Mouse (Mus musculus): ENCODE results near the gene Slc8a2. TPM values are rescaled to one million over a fixed set of nuclear protein-coding genes. Genes with fewer than 3 reads are reported as not detected.

Slc8a2 gene
- polyA plus RNA-seq, 1 experiment: 0.02 TPM

DNA sequence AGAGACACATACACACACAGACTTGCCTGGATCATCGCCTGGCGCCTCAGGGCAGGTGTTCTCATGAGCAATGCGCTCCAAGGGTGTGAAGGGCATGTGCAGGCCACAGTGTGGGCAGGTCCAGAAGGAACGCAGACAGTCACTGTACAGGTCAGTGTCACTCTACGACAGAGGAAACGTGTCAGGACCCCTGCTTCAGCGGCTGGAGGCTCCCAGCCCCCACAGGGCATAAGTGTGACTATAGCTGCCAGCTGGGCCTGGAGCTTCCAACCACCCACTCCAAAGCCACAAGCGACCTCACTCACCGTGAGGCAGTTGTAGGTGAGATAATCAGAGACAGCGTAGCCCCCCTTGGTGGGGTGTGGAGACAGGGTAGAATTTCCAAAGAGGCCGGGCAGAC, 68.9 kb downstream of the Slc8a2 start:
- Histone ChIP-seq H3ac (ENCODE audit: control insufficient read depth, insufficient read length, low read depth) (no peak overlapping the region), H3K4me3 (ENCODE audit: insufficient read depth, poor library complexity, severe bottlenecking) (no peak overlapping the region), H3K79me2 (ENCODE audit: control insufficient read depth, insufficient read depth) (no peaks in the 10 kb centered on the region), H3K36me3 (ENCODE audit: control insufficient read depth, insufficient read depth) (no peaks in the 10 kb centered on the region), H3K79me3 (ENCODE audit: low read depth) (no peaks in the 10 kb centered on the region), H3K27me3 (ENCODE audit: control insufficient read depth, insufficient read depth, insufficient read length) (no peaks in the 10 kb centered on the region)
- TF ChIP-seq USF1 (IDR thresholded peaks at IDR 0.05; ENCODE audit: low read depth) (no peak), MAX (IDR thresholded peaks at IDR 0.05) (no peak), CTCF (IDR thresholded peaks at IDR 0.05; ENCODE audit: control insufficient read depth, insufficient read depth, insufficient read length) (no peak), FOSL1 (IDR thresholded peaks at IDR 0.05; ENCODE audit: insufficient read depth, low read length, poor library complexity, severe bottlenecking) (no peak), MYOD1 (IDR thresholded peaks at IDR 0.05; ENCODE audit: control insufficient read depth, insufficient read length, low read depth) (no peak), CEBPB (IDR thresholded peaks at IDR 0.05; ENCODE audit: low read depth) (no peak), MYOG (IDR thresholded peaks at IDR 0.05; ENCODE audit: control insufficient read depth, extremely low read depth, insufficient read length) (no peak)

DNA sequence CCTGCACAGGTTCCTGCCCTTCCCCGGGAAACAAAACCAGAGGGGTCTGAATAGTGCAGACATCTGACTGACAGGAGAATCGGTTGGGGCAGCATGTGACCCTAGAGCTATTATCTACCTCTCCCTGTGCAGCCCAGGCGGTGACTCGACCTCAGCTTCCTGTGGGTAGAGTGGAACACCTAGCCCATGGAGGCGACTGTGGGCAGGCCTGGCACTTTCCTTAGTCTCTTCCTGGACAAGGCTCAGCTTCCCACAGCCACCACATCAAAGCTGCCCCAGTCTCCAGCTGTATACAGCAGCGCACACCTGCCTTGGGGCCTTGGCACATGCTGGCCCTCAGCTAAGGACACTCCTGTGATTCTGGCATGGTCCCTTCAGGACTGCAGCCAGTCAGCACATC, 71.5 kb downstream of the Slc8a2 start:
- TF ChIP-seq CEBPB (IDR thresholded peaks at IDR 0.05; ENCODE audit: low read depth): no peak
- TF ChIP-seq MYOG (IDR thresholded peaks at IDR 0.05; ENCODE audit: control insufficient read depth, extremely low read depth, insufficient read length): no peak
- TF ChIP-seq USF1 (IDR thresholded peaks at IDR 0.05; ENCODE audit: low read depth): no peak
- TF ChIP-seq MYOD1 (IDR thresholded peaks at IDR 0.05; ENCODE audit: control insufficient read depth, insufficient read length, low read depth): no peak
- TF ChIP-seq MAX (IDR thresholded peaks at IDR 0.05): no peak
- no peak for TF ChIP-seq FOSL1 (IDR thresholded peaks at IDR 0.05; ENCODE audit: insufficient read depth, low read length, poor library complexity, severe bottlenecking)
- no peak for TF ChIP-seq CTCF (IDR thresholded peaks at IDR 0.05; ENCODE audit: control insufficient read depth, insufficient read depth, insufficient read length)
- H3K27me3 ChIP-seq (ENCODE audit: control insufficient read depth, insufficient read depth, insufficient read length): no peaks in the 10 kb centered on the region
- no peak overlapping the region for H3K4me3 ChIP-seq (ENCODE audit: insufficient read depth, poor library complexity, severe bottlenecking)
- no peak overlapping the region for H3ac ChIP-seq (ENCODE audit: control insufficient read depth, insufficient read length, low read depth)
- no peaks in the 10 kb centered on the region for H3K36me3 ChIP-seq (ENCODE audit: control insufficient read depth, insufficient read depth)
- no peaks in the 10 kb centered on the region for H3K79me3 ChIP-seq (ENCODE audit: low read depth)
- H3K79me2 ChIP-seq (ENCODE audit: control insufficient read depth, insufficient read depth): no peaks in the 10 kb centered on the region

DNA sequence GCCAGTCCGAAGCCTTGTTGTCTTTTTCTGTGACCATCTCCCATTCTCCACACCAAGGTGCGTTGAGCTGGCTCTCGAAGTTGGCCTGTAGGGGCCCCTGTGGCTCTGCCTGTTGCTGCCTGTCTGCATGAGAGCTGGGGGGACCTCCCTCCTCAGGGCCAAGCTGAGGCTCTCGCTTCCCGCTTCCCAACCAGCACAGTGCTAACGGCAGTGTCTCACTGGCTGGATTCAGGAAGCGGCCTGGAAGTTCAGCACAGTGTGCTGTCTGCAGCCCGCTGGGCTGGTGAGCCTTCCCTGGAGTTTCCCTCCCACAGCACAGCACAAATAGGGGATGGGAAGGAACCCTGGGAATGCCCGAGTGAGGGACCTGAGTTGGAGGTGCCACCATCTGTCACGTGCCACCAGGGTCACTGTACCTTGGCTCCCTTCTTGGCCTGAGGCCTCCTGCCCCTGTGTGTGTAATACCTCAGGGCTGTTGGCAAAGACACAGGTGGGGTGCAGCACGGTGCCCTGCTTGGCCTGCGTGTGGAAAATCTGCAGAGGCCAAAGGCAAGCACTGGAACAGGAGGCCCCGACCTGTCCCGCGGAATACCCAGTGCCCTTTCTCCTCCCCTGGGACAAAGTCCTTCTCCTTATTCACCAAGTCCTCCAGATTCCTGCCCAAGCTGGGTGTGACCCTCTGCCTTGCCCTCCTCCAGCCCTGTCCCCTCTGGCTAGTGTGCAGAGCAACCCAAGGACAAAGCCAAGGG, 73.3 kb downstream of the Slc8a2 start:
- no peaks in the 10 kb centered on the region for H3K79me3 ChIP-seq (ENCODE audit: low read depth)
- TF ChIP-seq MAX (IDR thresholded peaks at IDR 0.05) (no peak), CTCF (IDR thresholded peaks at IDR 0.05; ENCODE audit: control insufficient read depth, insufficient read depth, insufficient read length) (no peak), MYOG (IDR thresholded peaks at IDR 0.05; ENCODE audit: control insufficient read depth, extremely low read depth, insufficient read length) (no peak), MYOD1 (IDR thresholded peaks at IDR 0.05; ENCODE audit: control insufficient read depth, insufficient read length, low read depth) (no peak), CEBPB (IDR thresholded peaks at IDR 0.05; ENCODE audit: low read depth) (no peak), FOSL1 (IDR thresholded peaks at IDR 0.05; ENCODE audit: insufficient read depth, low read length, poor library complexity, severe bottlenecking) (no peak), USF1 (IDR thresholded peaks at IDR 0.05; ENCODE audit: low read depth) (no peak)
- no peaks in the 10 kb centered on the region for H3K27me3 ChIP-seq (ENCODE audit: control insufficient read depth, insufficient read depth, insufficient read length)
- no peak overlapping the region for H3ac ChIP-seq (ENCODE audit: control insufficient read depth, insufficient read length, low read depth)
- H3K36me3 ChIP-seq (ENCODE audit: control insufficient read depth, insufficient read depth): no peaks in the 10 kb centered on the region
- no peaks in the 10 kb centered on the region for H3K79me2 ChIP-seq (ENCODE audit: control insufficient read depth, insufficient read depth)
- H3K4me3 ChIP-seq (ENCODE audit: insufficient read depth, poor library complexity, severe bottlenecking): no peak overlapping the region

DNA sequence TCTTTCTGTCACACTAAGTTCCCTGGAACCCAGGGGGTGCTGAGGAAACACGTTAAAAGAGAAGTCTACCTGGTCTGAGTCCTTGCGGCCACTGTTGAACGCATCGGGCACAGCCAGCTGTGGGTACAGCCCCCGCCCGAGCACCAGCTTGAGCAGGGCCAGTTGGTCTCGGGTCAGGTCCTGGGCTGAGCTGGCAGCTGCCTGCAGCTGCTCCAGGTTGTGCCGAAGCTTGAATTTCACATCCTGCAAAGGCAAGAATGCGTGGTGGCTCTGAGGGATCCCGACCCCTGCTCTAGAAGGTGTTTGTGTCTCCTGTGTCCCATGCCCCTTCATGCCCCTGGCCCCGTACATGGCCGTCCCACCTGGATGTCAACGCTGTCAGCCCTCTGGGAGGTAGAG, 73.9 kb downstream of the Slc8a2 start:
- TF ChIP-seq MYOD1 (IDR thresholded peaks at IDR 0.05; ENCODE audit: control insufficient read depth, insufficient read length, low read depth) (no peak), MYOG (IDR thresholded peaks at IDR 0.05; ENCODE audit: control insufficient read depth, extremely low read depth, insufficient read length) (no peak), CTCF (IDR thresholded peaks at IDR 0.05; ENCODE audit: control insufficient read depth, insufficient read depth, insufficient read length) (no peak), CEBPB (IDR thresholded peaks at IDR 0.05; ENCODE audit: low read depth) (no peak), MAX (IDR thresholded peaks at IDR 0.05) (no peak), USF1 (IDR thresholded peaks at IDR 0.05; ENCODE audit: low read depth) (no peak), FOSL1 (IDR thresholded peaks at IDR 0.05; ENCODE audit: insufficient read depth, low read length, poor library complexity, severe bottlenecking) (no peak)
- H3K79me3 ChIP-seq (ENCODE audit: low read depth): no peaks in the 10 kb centered on the region
- H3K79me2 ChIP-seq (ENCODE audit: control insufficient read depth, insufficient read depth): no peaks in the 10 kb centered on the region
- no peaks in the 10 kb centered on the region for H3K27me3 ChIP-seq (ENCODE audit: control insufficient read depth, insufficient read depth, insufficient read length)
- no peak overlapping the region for H3K4me3 ChIP-seq (ENCODE audit: insufficient read depth, poor library complexity, severe bottlenecking)
- no peak overlapping the region for H3ac ChIP-seq (ENCODE audit: control insufficient read depth, insufficient read length, low read depth)
- H3K36me3 ChIP-seq (ENCODE audit: control insufficient read depth, insufficient read depth): no peaks in the 10 kb centered on the region

DNA sequence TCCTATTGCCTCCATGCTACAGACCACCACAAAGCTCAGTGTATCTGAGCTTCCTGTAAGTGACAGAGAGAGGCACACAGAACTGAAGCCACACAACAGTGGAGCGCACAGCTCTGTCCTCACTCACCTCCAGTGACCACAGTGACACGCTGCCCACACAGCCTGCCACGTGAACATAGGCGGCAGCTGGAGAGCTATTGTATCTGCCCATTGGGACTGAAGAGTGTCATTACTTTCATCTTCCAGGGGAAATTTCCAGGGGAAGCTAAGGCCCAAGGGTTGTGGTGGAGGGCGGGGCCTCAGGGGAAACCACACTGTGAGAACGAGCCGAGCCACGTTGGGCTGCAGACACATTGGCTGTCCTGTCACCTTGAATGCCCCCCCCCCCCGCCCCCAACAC, 75.2 kb downstream of the Slc8a2 start:
- TF ChIP-seq MAX (IDR thresholded peaks at IDR 0.05) (no peak), MYOG (IDR thresholded peaks at IDR 0.05; ENCODE audit: control insufficient read depth, extremely low read depth, insufficient read length) (no peak), MYOD1 (IDR thresholded peaks at IDR 0.05; ENCODE audit: control insufficient read depth, insufficient read length, low read depth) (peak; percentile 32)
- no peak overlapping the region for H3ac ChIP-seq (ENCODE audit: control insufficient read depth, insufficient read length, low read depth)
- no peaks in the 10 kb centered on the region for H3K36me3 ChIP-seq (ENCODE audit: control insufficient read depth, insufficient read depth)

DNA sequence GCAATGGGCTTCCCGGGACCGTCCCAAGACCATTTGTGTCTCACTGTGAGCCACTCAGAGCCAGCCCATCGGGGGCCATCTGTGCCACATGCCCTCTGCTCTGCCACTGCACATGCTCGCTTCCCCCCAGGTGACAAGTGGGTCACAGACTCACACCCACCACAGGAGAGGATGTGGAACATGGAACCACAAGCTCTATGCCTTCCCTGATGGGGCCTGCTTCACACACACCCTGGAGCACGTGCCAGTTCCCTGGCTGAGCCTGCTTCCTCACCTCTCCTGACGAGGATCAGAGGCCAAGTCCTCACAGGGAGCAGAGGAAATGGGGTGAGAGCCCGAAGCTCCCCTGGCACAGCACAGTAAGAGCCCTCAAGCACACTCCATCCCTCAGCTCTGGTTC, 77.5 kb downstream of the Slc8a2 start:
- H3K27me3 ChIP-seq (ENCODE audit: control insufficient read depth, insufficient read depth, insufficient read length): no peaks in the 10 kb centered on the region
- no peaks in the 10 kb centered on the region for H3K36me3 ChIP-seq (ENCODE audit: control insufficient read depth, insufficient read depth)
- TF ChIP-seq CEBPB (IDR thresholded peaks at IDR 0.05; ENCODE audit: low read depth) (no peak), MYOG (IDR thresholded peaks at IDR 0.05; ENCODE audit: control insufficient read depth, extremely low read depth, insufficient read length) (no peak), MAX (IDR thresholded peaks at IDR 0.05) (peak; percentile 17), USF1 (IDR thresholded peaks at IDR 0.05; ENCODE audit: low read depth) (no peak)
- no peaks in the 10 kb centered on the region for H3K79me2 ChIP-seq (ENCODE audit: control insufficient read depth, insufficient read depth)
- H3K4me3 ChIP-seq (ENCODE audit: insufficient read depth, poor library complexity, severe bottlenecking): no peak overlapping the region
- H3ac ChIP-seq (ENCODE audit: control insufficient read depth, insufficient read length, low read depth): no peak overlapping the region
- no peaks in the 10 kb centered on the region for H3K79me3 ChIP-seq (ENCODE audit: low read depth)

More for the DNA sequence above, 75.2 kb downstream of the Slc8a2 start:
- Histone ChIP-seq H3K27me3 (ENCODE audit: control insufficient read depth, insufficient read depth, insufficient read length) (no peaks in the 10 kb centered on the region), H3K4me3 (ENCODE audit: insufficient read depth, poor library complexity, severe bottlenecking) (no peak overlapping the region), H3K79me2 (ENCODE audit: control insufficient read depth, insufficient read depth) (no peaks in the 10 kb centered on the region), H3K79me3 (ENCODE audit: low read depth) (no peaks in the 10 kb centered on the region)

Data from C2C12 (cell line).